Mouse (Mus musculus) forebrain, embryonic 16.5 days (tissue): ENCODE measurements at regions not wholly inside any gene's neighbourhood (a gene's known extent, or its start where the extent isn't known, plus 50 kb on each side); places are given as distances from the start of the nearest gene placed in this dataset.

Source experiments
- ATAC-seq: fragments of 200-750 bp; cut with Nextera tagmentation; 2 replicates; pipeline ENCODE4 v1.8.0; 2017; ENCODE audit warnings: mild to moderate bottlenecking, moderate library complexity
- H3K27ac ChIP-seq: fragments of 300-500 bp; sonication (generic); 2 replicates; pipeline ENCODE4 v1.5.1; 2014; ENCODE audit warnings: low read length, control low read depth
- H3K27me3 ChIP-seq: fragments of 300-500 bp; sonication (generic); replicated peaks from 2 replicates; pipeline ENCODE4 v1.6.1; 2014; ENCODE audit warnings: low read length; ENCODE audit not compliant: control insufficient read depth, insufficient read depth
- H3K36me3 ChIP-seq: fragments of 300-500 bp; sonication (generic); 2 replicates; pipeline ENCODE4 v1.6.1; 2014; ENCODE audit not compliant: control insufficient read depth, insufficient read depth
- H3K4me1 ChIP-seq: fragments of 300-500 bp; sonication (generic); replicated peaks from 2 replicates; pipeline ENCODE4 v1.6.1; 2014; ENCODE audit warnings: low read length; ENCODE audit not compliant: control insufficient read depth, insufficient read depth
- H3K4me2 ChIP-seq: fragments of 300-500 bp; sonication (generic); 2 replicates; pipeline ENCODE4 v1.6.1; 2014; ENCODE audit warnings: mild to moderate bottlenecking, low read length, control low read depth
- H3K4me3 ChIP-seq: fragments of 300-500 bp; sonication (generic); replicated peaks from 2 replicates; pipeline ENCODE4 v1.5.1; 2014; ENCODE audit warnings: mild to moderate bottlenecking, low read length, control low read depth
- H3K9ac ChIP-seq: fragments of 300-500 bp; sonication (generic); replicated peaks from 2 replicates; pipeline ENCODE4 v1.6.1; 2014; ENCODE audit warnings: low read depth, low read length, control low read depth
- H3K9me3 ChIP-seq: fragments of 300-500 bp; sonication (generic); 2 replicates; pipeline ENCODE4 v1.6.1; 2016; ENCODE audit warnings: low read length; ENCODE audit not compliant: control insufficient read depth
- WGBS: fragments of 180-500 bp; shearing (Covaris S2); extraction: QIAGEN DNeasy Blood & Tissue Kit; methylation state at CpG from one replicate; pipeline ENCODE4 v1.1.7; 2014; 5-methylcytosine and 5-hydroxymethylcytosine counted together

GRCm38 (mm10) chr3:56244370-56244769 is 60.9 kb upstream of the Nbea start:
- Histone ChIP-seq H3K4me1 (no peaks in the 10 kb centered on the region), H3K27me3 (no peaks in the 10 kb centered on the region), H3K9me3 (no peaks in the 10 kb centered on the region), H3K4me3 (no peak overlapping the region), H3K9ac (no peak overlapping the region), H3K27ac (no peak overlapping the region), H3K4me2 (no peak overlapping the region), H3K36me3 (no peaks in the 10 kb centered on the region)
- ATAC-seq = no peak
- 21% methylated on average over 1 of the region's 1 CpGs for WGBS

- H3K27ac ChIP-seq = no peak overlapping the region
- 93% methylated on average over 2 of the region's 2 CpGs for WGBS
- no peaks in the 10 kb centered on the region for H3K9me3 ChIP-seq
- H3K9ac ChIP-seq = no peak overlapping the region
- no peak overlapping the region for H3K4me3 ChIP-seq
- no peak overlapping the region for H3K4me2 ChIP-seq
- no peaks in the 10 kb centered on the region for H3K27me3 ChIP-seq
- ATAC-seq = no peak
- 0 out of 2 replicates have a peak, but pooled peaks cover 3% of the 10 kb centered on the region for H3K4me1 ChIP-seq
- no peaks in the 10 kb centered on the region for H3K36me3 ChIP-seq
Measured at GRCm38 (mm10) chr3:56238228-56238627, 54.7 kb upstream of the Nbea start.

- ATAC-seq = no peak
- Histone ChIP-seq H3K4me3 (no peak overlapping the region), H3K27me3 (no peaks in the 10 kb centered on the region), H3K9ac (no peak overlapping the region), H3K9me3 (no peaks in the 10 kb centered on the region), H3K4me1 (0 out of 2 replicates have a peak, but pooled peaks cover 3% of the 10 kb centered on the region), H3K36me3 (no peaks in the 10 kb centered on the region), H3K4me2 (no peak overlapping the region), H3K27ac (peak overlapping the region; percentile 15; the same call in 1 of the 2 replicates)
- WGBS = 56% methylated on average over 1 of the region's 1 CpGs
Measured at GRCm38 (mm10) chr3:56236163-56236562, 52.7 kb upstream of the Nbea start.
